Mouse (Mus musculus) leukemia stem cell, adult 10-12 weeks (primary cell): ENCODE measurements around the gene Hfe. TPM values are rescaled to one million over a fixed set of nuclear protein-coding genes. Genes with fewer than 3 reads are reported as not detected.

Experiments
- polyA plus RNA-seq: library from polyadenylated mRNA; stranded (reverse); fragments of >175 nt; gene quantifications from 2 replicates; pipeline ENCODE4 v1.2.3, GENCODE M21; 2012; ENCODE audit warnings: low replicate concordance

Hfe gene
- polyA plus RNA-seq: 5.0 and 7.1 TPM in 2 replicates

DNA sequence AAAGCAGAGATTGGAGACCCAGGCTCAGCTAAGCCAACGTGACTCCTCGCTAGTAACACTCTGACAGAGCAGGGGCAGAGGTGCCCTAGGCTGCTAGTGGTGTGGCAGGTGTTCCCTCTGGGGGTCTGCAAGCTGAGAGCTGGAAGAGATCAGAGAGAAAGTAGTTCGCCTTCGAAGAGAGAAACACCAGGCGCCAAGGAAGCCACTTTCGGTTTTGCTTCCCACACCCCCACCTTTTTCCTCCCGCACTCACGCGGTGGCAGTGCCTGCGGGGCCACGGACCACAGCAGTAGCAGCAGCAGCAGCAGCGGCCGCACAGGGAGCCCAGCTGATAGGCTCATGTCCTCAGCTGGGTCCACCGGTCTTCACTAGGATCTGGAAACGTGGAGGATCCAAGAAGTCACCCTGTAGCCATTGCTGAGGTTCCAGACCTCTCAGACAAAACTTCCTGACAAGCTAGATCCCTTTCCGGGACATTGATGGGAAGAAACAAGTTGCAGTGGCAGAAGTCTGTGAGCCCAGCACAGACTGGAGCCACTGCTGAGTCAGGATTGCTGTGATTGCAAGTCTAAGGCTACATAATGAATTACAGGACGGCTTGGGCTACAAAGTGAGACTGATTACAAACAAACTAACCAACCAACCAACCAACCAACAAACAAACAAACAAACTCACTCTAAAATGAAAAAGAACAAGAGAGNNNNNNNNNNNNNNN lies at the start of gene Hfe:
TSS of gene Hfe (minus strand) at position 481 of the 716 bp plus-strand sequence.

DNA sequence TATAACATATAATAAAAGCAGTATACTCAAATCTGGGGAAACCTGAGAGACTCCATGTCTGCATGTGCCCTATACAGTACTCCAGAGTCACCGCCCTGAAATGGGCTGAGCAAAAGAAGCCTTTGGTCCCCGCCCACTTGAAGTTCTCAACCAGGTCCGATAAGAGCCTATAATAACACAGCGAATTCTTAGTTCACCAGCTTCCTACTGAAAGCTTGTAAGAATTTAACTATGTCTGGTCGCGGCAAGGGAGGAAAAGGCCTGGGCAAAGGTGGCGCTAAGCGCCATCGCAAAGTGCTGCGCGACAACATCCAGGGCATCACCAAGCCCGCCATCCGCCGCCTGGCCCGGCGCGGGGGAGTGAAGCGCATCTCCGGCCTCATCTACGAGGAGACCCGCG lies 46.1 kb upstream of the Hfe start, which contains the start of gene Hist1h4b:
TSS of gene Hist1h4b (plus strand) at position 224 of the 400 bp plus-strand sequence.

DNA sequence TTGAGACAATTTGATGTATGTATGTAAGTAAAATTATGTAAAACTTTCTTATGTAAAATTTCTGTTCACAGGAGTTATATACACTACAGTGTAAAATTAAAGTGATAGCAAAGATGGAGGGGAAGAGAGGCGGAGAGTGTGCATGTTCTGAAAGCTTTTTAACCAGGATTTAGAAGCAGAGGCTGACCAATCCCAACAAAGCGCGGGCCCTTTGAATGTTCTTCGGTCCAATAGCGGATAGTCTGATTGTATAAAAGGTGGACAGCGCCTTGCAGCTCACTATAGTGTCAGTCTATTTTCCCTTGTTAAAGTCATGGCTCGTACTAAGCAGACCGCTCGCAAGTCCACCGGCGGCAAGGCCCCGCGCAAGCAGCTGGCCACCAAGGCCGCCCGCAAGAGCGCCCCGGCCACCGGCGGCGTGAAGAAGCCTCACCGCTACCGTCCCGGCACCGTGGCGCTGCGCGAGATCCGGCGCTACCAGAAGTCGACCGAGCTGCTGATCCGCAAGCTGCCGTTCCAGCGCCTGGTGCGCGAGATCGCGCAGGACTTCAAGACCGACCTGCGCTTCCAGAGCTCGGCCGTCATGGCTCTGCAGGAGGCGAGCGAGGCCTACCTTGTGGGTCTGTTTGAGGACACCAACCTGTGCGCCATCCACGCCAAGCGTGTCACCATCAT lies 41.5 kb upstream of the Hfe start, which contains the start of gene Hist1h3b:
TSS of gene Hist1h3b (plus strand) at position 201 of the 675 bp plus-strand sequence.

DNA sequence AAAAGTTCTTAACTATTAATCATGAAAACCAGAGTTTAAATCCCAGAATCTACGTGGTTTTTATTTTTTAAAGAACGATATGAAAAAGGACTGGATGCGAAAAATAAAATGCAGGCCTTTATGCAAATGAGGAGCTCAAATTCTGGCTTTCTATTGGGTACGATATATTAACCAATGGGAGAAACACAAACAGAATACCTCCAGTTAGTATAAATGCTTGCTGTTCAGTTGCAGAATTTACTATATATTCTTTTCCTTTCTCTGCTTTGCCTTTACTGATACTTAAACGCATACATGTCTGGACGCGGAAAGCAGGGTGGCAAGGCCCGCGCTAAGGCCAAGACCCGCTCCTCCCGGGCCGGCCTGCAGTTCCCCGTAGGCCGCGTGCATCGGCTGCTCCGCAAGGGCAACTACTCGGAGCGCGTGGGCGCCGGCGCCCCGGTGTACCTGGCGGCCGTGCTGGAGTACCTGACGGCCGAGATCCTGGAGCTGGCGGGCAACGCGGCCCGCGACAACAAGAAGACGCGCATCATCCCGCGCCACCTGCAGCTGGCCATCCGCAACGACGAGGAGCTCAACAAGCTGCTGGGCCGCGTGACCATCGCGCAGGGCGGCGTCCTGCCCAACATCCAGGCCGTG lies 40.3 kb upstream of the Hfe start, which contains the start of gene Hist1h2ab:
TSS of gene Hist1h2ab (plus strand) at position 288 of the 639 bp plus-strand sequence.

DNA sequence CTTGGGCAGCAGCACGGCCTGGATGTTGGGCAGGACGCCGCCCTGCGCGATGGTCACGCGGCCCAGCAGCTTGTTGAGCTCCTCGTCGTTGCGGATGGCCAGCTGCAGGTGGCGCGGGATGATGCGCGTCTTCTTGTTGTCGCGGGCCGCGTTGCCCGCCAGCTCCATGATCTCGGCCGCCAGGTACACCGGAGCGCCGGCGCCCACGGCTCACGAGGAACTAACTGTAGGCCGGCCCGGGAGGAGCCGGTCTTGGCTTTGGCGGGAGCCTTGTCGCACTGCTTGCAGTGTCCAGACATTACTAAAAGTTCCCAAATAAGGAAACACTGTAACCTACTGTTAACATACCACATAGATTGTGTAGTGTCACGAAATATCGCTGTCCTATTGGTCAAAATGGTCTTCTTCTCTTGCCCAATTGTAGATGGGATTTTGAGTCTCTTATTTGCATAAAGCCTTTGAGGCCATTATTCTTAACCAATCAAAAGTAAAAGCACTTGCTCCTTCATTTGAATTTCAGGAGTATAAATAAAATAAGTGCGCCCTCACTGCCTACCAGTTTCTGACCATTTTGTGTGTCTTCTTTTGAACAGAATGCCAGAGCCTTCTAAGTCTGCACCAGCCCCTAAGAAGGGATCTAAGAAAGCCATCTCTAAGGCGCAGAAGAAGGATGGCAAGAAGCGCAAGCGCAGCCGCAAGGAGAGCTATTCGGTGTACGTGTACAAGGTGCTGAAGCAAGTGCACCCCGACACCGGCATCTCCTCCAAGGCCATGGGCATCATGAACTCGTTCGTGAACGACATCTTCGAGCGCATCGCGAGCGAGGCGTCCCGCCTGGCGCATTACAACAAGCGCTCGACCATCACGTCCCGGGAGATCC lies 35.8 kb upstream of the Hfe start, which contains the start of gene Hist1h2bb:
TSS of gene Hist1h2bb (plus strand) at position 534 of the 880 bp plus-strand sequence.

DNA sequence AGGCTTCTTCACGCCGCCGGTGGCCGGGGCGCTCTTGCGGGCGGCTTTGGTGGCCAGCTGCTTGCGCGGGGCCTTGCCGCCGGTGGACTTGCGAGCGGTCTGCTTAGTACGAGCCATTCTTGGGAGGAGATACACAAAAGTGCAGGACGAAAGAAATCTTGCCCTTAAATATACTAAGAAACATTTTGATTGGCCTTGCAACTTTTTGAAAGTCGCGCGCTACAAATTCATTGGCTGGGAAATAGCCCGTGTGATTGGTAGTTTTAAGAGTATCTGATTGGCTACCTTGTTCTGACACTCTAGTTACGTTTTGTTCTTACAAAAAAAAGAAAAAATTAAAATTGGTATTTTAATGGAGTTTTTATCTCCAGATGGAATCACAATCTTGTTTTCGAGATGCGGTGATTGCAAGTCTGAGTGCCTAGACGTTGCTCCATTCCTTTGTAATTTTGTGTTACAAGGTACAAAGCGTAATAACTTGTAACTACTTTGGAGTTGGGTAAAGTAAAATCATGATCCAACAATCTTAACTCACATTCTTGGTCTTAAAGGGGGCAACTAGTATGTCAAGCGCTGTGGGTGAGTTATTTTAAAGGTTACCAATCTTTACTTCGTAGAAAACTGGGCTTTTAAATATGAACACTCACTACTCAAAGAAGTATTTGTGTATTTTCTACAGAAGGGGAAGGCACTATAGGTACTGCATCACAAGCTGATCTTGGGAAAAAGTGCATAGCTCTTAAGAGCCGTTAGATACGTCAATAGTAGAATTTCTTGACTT lies 34.9 kb upstream of the Hfe start, which contains the start of gene Hist1h3c:
TSS of gene Hist1h3c (minus strand) at position 222 of the 781 bp plus-strand sequence.

DNA sequence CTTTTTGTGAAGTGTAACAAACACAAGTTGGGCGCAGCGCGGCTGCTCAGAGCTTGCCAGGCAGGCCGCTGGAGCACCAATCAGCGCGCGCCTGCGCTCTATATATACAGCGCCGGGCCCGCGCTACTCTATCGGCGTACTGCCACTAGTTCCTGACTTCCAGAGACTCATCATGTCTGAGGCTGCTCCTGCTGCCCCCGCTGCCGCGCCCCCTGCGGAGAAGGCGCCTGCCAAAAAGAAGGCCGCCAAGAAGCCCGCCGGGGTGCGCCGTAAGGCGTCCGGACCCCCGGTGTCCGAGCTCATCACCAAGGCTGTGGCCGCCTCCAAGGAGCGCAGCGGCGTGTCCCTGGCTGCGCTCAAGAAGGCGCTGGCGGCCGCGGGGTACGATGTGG lies 28.0 kb upstream of the Hfe start, which contains the start of gene Hist1h1c:
TSS of gene Hist1h1c (plus strand) at position 132 of the 392 bp plus-strand sequence.

DNA sequence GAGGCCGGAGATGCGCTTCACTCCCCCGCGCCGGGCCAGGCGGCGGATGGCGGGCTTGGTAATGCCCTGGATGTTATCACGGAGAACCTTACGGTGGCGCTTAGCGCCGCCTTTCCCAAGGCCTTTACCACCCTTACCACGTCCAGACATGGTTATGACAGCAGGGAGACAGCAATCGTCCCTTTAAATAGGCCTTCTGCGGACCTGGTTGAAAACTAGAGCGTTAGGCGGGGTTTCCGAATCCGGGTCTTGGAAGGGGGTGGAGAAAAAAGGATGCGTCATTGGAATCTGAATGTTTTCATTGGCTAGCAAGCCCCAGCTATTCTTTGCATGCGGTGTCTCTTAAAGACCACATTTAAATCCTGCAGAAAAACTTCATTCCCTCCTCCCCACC lies 12.4 kb downstream of the Hfe start, which contains the start of gene Hist1h4c:
TSS of gene Hist1h4c (minus strand) at position 155 of the 394 bp plus-strand sequence.

DNA sequence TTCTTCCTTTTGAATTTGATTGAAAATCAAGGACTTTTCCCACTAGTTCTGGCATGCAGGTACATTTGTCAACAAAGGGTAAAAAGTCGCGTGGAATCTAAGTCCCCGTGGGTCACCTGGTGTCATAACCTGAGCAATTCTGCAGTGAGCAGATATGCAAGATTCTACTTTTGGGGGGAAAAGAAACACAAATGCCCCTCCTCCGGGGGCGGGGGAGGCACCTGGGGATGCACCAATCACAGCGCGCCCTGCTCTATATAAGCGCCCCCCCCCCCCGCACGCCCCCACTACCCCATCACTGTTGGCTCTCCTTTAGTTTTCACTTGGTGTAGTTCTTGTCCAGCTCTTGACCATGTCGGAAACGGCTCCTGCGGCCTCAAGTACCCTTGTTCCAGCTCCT lies 15.1 kb downstream of the Hfe start, which contains the start of gene Hist1h1t:
TSS of gene Hist1h1t (plus strand) at position 301 of the 400 bp plus-strand sequence.

DNA sequence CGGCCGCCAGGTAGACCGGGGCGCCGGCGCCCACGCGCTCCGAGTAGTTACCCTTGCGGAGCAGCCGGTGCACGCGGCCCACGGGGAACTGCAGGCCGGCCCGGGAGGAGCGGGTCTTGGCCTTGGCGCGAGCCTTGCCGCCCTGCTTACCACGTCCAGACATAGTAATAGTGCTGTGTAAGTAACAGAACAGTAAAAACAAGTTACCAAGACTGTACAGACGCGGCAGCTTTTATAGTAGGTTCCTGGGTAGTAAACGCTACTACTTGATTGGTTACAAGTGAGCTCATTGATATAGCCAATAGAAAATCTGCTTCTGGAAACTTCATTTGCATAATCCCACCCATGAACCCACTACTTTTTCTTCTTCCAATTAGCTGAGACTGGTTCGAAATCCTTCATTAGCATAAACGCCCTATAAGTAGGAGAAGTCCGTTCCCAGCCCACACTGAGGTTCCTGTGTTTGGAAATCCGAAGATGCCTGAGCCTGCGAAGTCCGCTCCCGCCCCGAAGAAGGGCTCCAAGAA lies 26.8 kb downstream of the Hfe start, which contains the start of the genes Hist1h2ac and Hist1h2bc:
TSS of gene Hist1h2ac (minus strand) at position 194 of the 527 bp plus-strand sequence.
TSS of gene Hist1h2bc (plus strand) at position 445 of the 527 bp plus-strand sequence.

Other genes with a start within 250 kb of the Hfe start
- gene Btn1a1, start 245.0 kb downstream of the Hfe start, polyA plus RNA-seq: 0.12 and 0.15 TPM in 2 replicates
- not detected in 2 replicates for gene Btn2a2, start 222.0 kb downstream of the Hfe start, polyA plus RNA-seq
- gene Hist1h4h, start 179.8 kb downstream of the Hfe start, polyA plus RNA-seq: 22.4 and 24.1 TPM in 2 replicates
- 1,274 and 2,101 TPM in 2 replicates for gene Hist1h2af, start 176.9 kb downstream of the Hfe start, polyA plus RNA-seq
- gene Hist1h3g, start 175.4 kb downstream of the Hfe start, polyA plus RNA-seq: 9.7 and 27.2 TPM in 2 replicates
- gene Hist1h2bh, start 167.5 kb downstream of the Hfe start, polyA plus RNA-seq: 2.6 and 2.9 TPM in 2 replicates
- gene Hist1h3f, start 166.8 kb downstream of the Hfe start, polyA plus RNA-seq: 7.8 and 13.9 TPM in 2 replicates
- 39.6 and 48.6 TPM in 2 replicates for gene Hist1h4f, start 159.2 kb downstream of the Hfe start, polyA plus RNA-seq
- gene Hist1h1d, start 157.6 kb downstream of the Hfe start, polyA plus RNA-seq: 0.89 and 1.4 TPM in 2 replicates
- 12.2 and 20.5 TPM in 2 replicates for gene Hist1h3e, start 148.5 kb downstream of the Hfe start, polyA plus RNA-seq
- 20.4 and 37.8 TPM in 2 replicates for gene Hist1h2ae, start 139.6 kb downstream of the Hfe start, polyA plus RNA-seq
- 19.7 and 30.7 TPM in 2 replicates for gene Hist1h2bg, start 139.5 kb downstream of the Hfe start, polyA plus RNA-seq
- 15.2 and 20.1 TPM in 2 replicates for gene Hist1h2bf, start 136.7 kb downstream of the Hfe start, polyA plus RNA-seq
- 1.2 and 1.8 TPM in 2 replicates for gene Hist1h2ad, start 136.5 kb downstream of the Hfe start, polyA plus RNA-seq
- gene Hist1h3d, start 135.1 kb downstream of the Hfe start, polyA plus RNA-seq: 1.1 and 5.4 TPM in 2 replicates
- 21.9 and 50.4 TPM in 2 replicates for gene Hist1h4d, start 129.3 kb downstream of the Hfe start, polyA plus RNA-seq
- 1.7 and 2.0 TPM in 2 replicates for gene Hist1h2be, start 89.7 kb downstream of the Hfe start, polyA plus RNA-seq
- gene Hist1h1e, start 88.3 kb downstream of the Hfe start, polyA plus RNA-seq: 6.8 and 18.7 TPM in 2 replicates
- gene Hist1h2ac, start 26.9 kb downstream of the Hfe start, polyA plus RNA-seq: 1.7 and 2.0 TPM in 2 replicates
- gene Hist1h2bc, start 26.7 kb downstream of the Hfe start, polyA plus RNA-seq: 3.1 and 3.3 TPM in 2 replicates
- gene Hist1h1t, start 15.0 kb downstream of the Hfe start, polyA plus RNA-seq: not detected in 2 replicates
- 3.9 and 4.0 TPM in 2 replicates for gene Hist1h4c, start 12.4 kb downstream of the Hfe start, polyA plus RNA-seq
- gene Hist1h1c, start 28.0 kb upstream of the Hfe start, polyA plus RNA-seq: 13.0 and 32.3 TPM in 2 replicates
- gene Hist1h3c, start 34.7 kb upstream of the Hfe start, polyA plus RNA-seq: 4.9 and 12.8 TPM in 2 replicates
- gene Hist1h2bb, start 35.9 kb upstream of the Hfe start, polyA plus RNA-seq: 14.4 and 31.0 TPM in 2 replicates
- gene Hist1h2ab, start 40.3 kb upstream of the Hfe start, polyA plus RNA-seq: 39.8 and 47.5 TPM in 2 replicates
- gene Hist1h3b, start 41.4 kb upstream of the Hfe start, polyA plus RNA-seq: 4.5 and 16.4 TPM in 2 replicates
- gene Hist1h4b, start 46.2 kb upstream of the Hfe start, polyA plus RNA-seq: 7.2 and 8.6 TPM in 2 replicates
- 40.2 and 48.3 TPM in 2 replicates for gene Hist1h4a, start 50.4 kb upstream of the Hfe start, polyA plus RNA-seq
- 0.45 and 5.1 TPM in 2 replicates for gene Hist1h3a, start 51.5 kb upstream of the Hfe start, polyA plus RNA-seq
- 1.2 and 1.7 TPM in 2 replicates for gene Hist1h1a, start 52.8 kb upstream of the Hfe start, polyA plus RNA-seq
- gene Trim38, start 59.1 kb upstream of the Hfe start, polyA plus RNA-seq: not detected in 2 replicates
- gene Slc17a2, start 96.1 kb upstream of the Hfe start, polyA plus RNA-seq: not detected in 2 replicates
- not detected in 2 replicates for gene Slc17a3, start 128.6 kb upstream of the Hfe start, polyA plus RNA-seq
- not detected in 2 replicates for gene Slc17a1, start 156.9 kb upstream of the Hfe start, polyA plus RNA-seq
- not detected in 2 replicates for gene Slc17a4, start 204.2 kb upstream of the Hfe start, polyA plus RNA-seq
- not detected in 2 replicates for gene Hist1h2ba, start 223.3 kb upstream of the Hfe start, polyA plus RNA-seq
- not detected in 2 replicates for gene Hist1h2aa, start 223.6 kb upstream of the Hfe start, polyA plus RNA-seq